In genomic region chr9:104128110-104128509, GRCm38 (mm10) we compare ENCODE assay signal across 12 mouse cellular contexts. TPM values are rescaled to one million over a fixed set of nuclear protein-coding genes. Genes with fewer than 3 reads are reported as not detected.
DNase-seq lines count a peak whose midpoint lies in the region; ATAC-seq lines count a peak whose summit lies in the region.
"Had no signal": no experiment of that assay in that cellular context is flagged by ENCODE, and none has a peak within 500 bp of the region (broad histone marks: within the 10 kb centered on the region; RNA-seq: fewer than 3 reads in every experiment).

No protein-coding gene starts in this region.

- no peak overlapping the region for H3K27ac ChIP-seq in neural tube, embryonic 11.5 days (ENCODE audit: low read depth, low read length)

- H3K27me3 ChIP-seq in neural tube, embryonic 11.5 days (ENCODE audit: control insufficient read depth, insufficient read depth, low read length): no peaks in the 10 kb centered on the region

- 49% methylated on average over 2 of the region's 2 CpGs for WGBS in neural tube, embryonic 11.5 days

- intact Hi-C loops in left cerebral cortex, postnatal 14 days (cut with DNase I): no loop called here

- peak; percentile 81 for ATAC-seq in frontal cortex, adult (ENCODE audit: low TSS enrichment)
- ATAC-seq in neural tube, embryonic 11.5 days (ENCODE audit: insufficient read depth, low FRiP score, low TSS enrichment): 0 out of 2 replicates have a peak, but pooled peaks have one; percentile 8
- ATAC-seq: intestine, postnatal 0 days; lung, postnatal 0 days had no signal

- H3K4me3 ChIP-seq in neural tube, embryonic 11.5 days (ENCODE audit: low read depth, low read length): no peak overlapping the region

- H3K9me3 ChIP-seq in neural tube, embryonic 11.5 days (ENCODE audit: control insufficient read depth, low read length): no peaks in the 10 kb centered on the region
- H3K9me3 ChIP-seq: G1E had no signal

- peaks cover 7% of the 10 kb centered on the region for H3K4me1 ChIP-seq in neural tube, embryonic 11.5 days (ENCODE audit: control insufficient read depth, insufficient read depth, low read length)

- no peaks in the 10 kb centered on the region for H3K36me3 ChIP-seq in neural tube, embryonic 11.5 days (ENCODE audit: control insufficient read depth, insufficient read depth, low read length)

- no peak for DNase-seq in frontal cortex, postnatal 14 days (ENCODE audit: low spot score in 2 of 2)
- DNase-seq in neural tube, embryonic 11.5 days (ENCODE audit: low spot score): peak; percentile 15
- no peak for DNase-seq in neural tube, embryonic 10.5 days (ENCODE audit: extremely low spot score, low spot score)
- DNase-seq in left cerebral cortex, postnatal 14 days (ENCODE audit: low spot score in 2 of 2): peak; percentile 60 to 83
- peak; percentile 72 for DNase-seq in telencephalon, adult 2 months (ENCODE audit: low read depth, low spot score)
- no peak for DNase-seq in thymus, adult 18-20 months
- DNase-seq in ovary, adult 18-20 months (ENCODE audit: low spot score): no peak
- DNase-seq: gastrocnemius, postnatal 25 days had no signal

- H3K9ac ChIP-seq in neural tube, embryonic 11.5 days (ENCODE audit: low read length): no peak overlapping the region

- H3K4me2 ChIP-seq in neural tube, embryonic 11.5 days (ENCODE audit: low read depth): no peak overlapping the region

RNA-seq across cellular contexts. Expression of gene Ackr4, which starts 1.4 kb away (rescaled TPM):
- 0.18 and 0.52 TPM in 2 replicates for polyA plus RNA-seq in neural tube, embryonic 11.5 days (2014; fragmentation: Nextera tagmentation; extraction: Ambion mirVana)
- under 1 TPM; 0.35 to 0.47 TPM for total RNA-seq in left cerebral cortex, postnatal 14 days (2021)
- polyA plus RNA-seq: G1E had no signal

Comparison
In these comparisons a context has a peak if more than half of its experiments do, and no peak if none do; other contexts are left out.
1. DNase-seq: peak in neural tube, embryonic 11.5 days (single experiment), left cerebral cortex, postnatal 14 days (2 of 2) and telencephalon, adult 2 months (single experiment); none in frontal cortex, postnatal 14 days (0 of 2), neural tube, embryonic 10.5 days (single experiment), thymus, adult 18-20 months (0 of 2) and ovary, adult 18-20 months (single experiment).